Mouse (Mus musculus): ENCODE measurements at regions not wholly inside any gene's neighbourhood (a gene's known extent, or its start where the extent isn't known, plus 50 kb on each side); places are given as distances from the start of the nearest gene placed in this dataset.

GRCm38 (mm10) chr12:45162011-45162410 is 87.5 kb upstream of the Stxbp6 start:
- TF ChIP-seq POLR2A (IDR thresholded peaks at IDR 0.05; ENCODE audit: extremely low read depth, insufficient read depth, low read length) (no peak), CTCF (IDR thresholded peaks at IDR 0.05; ENCODE audit: extremely low read depth, insufficient read depth, low read length) (peak; percentile 54; the same call in 1 of the 2 replicates)

Measured in cortical plate, adult 2 months (tissue).